Mouse (Mus musculus): ENCODE data around the gene Nt5dc3. TPM values are rescaled to one million over a fixed set of nuclear protein-coding genes. Genes with fewer than 3 reads are reported as not detected.

Gene Nt5dc3
- polyA plus RNA-seq, 1 experiment from 2014 or later: 2.3 TPM

GRCm38 (mm10) chr10:86772231-86772631 lies 6.6 kb upstream of the Nt5dc3 start:
- Histone ChIP-seq H3K36me3 (ENCODE audit: control insufficient read depth, insufficient read depth, low read length) (no peaks in the 10 kb centered on the region), H3K27me3 (replicated peaks; ENCODE audit: control insufficient read depth, insufficient read depth, low read length) (no peaks in the 10 kb centered on the region), H3K4me1 (ENCODE audit: control insufficient read depth, insufficient read depth, low read length) (no peaks in the 10 kb centered on the region), H3K9me3 (ENCODE audit: control insufficient read depth, low read length) (no peaks in the 10 kb centered on the region), H3K9ac (ENCODE audit: low read depth, low read length) (no peak overlapping the region), H3K27ac (replicated peaks; ENCODE audit: low read depth, low read length) (no peak overlapping the region), H3K4me3 (ENCODE audit: low read depth, low read length) (no peak overlapping the region), H3K4me2 (ENCODE audit: low read depth, low read length) (no peak overlapping the region)
- ATAC-seq (ENCODE audit: low read depth): peak; percentile 15; the same call in 1 of the 2 replicates
- 58% methylated on average over 6 of the region's 6 CpGs for WGBS
- peak; percentile 33 for DNase-seq (ENCODE audit: low spot score)

- H3K4me1 ChIP-seq (ENCODE audit: control insufficient read depth, insufficient read depth, low read length): no peaks in the 10 kb centered on the region
- H3K4me3 ChIP-seq (ENCODE audit: low read depth, low read length): no peak overlapping the region
- no peak overlapping the region for H3K27ac ChIP-seq (replicated peaks; ENCODE audit: low read depth, low read length)
- no peaks in the 10 kb centered on the region for H3K36me3 ChIP-seq (ENCODE audit: control insufficient read depth, insufficient read depth, low read length)
- DNase-seq (ENCODE audit: low spot score) (no peak), ATAC-seq (ENCODE audit: low read depth) (no peak)
- H3K27me3 ChIP-seq (replicated peaks; ENCODE audit: control insufficient read depth, insufficient read depth, low read length): no peaks in the 10 kb centered on the region
- H3K9me3 ChIP-seq (ENCODE audit: control insufficient read depth, low read length): no peaks in the 10 kb centered on the region
- H3K4me2 ChIP-seq (ENCODE audit: low read depth, low read length): no peak overlapping the region
- WGBS: 70% methylated on average over 4 of the region's 4 CpGs
- no peak overlapping the region for H3K9ac ChIP-seq (ENCODE audit: low read depth, low read length)
Measured at GRCm38 (mm10) chr10:86773360-86773759, 5.4 kb upstream of the Nt5dc3 start.

- ATAC-seq (ENCODE audit: low read depth): no peak
Measured at GRCm38 (mm10) chr10:86776281-86776680, 2.5 kb upstream of the Nt5dc3 start.

GRCm38 (mm10) chr10:86777614-86778319 lies 1.0 kb upstream of the Nt5dc3 start:
- Histone ChIP-seq H3K27me3 (replicated peaks; ENCODE audit: control insufficient read depth, insufficient read depth, low read length) (no peaks in the 10 kb centered on the region), H3K9me3 (ENCODE audit: control insufficient read depth, low read length) (no peaks in the 10 kb centered on the region), H3K4me1 (ENCODE audit: control insufficient read depth, insufficient read depth, low read length) (peaks cover 7% of the 10 kb centered on the region; the same call in 1 of the 2 replicates), H3K36me3 (ENCODE audit: control insufficient read depth, insufficient read depth, low read length) (no peaks in the 10 kb centered on the region), H3K9ac (ENCODE audit: low read depth, low read length) (peak overlapping the region; percentile 75), H3K27ac (replicated peaks; ENCODE audit: low read depth, low read length) (no peak overlapping the region; the same call in 1 of the 2 replicates), H3K4me3 (ENCODE audit: low read depth, low read length) (peak overlapping the region; percentile 66), H3K4me2 (ENCODE audit: low read depth, low read length) (peak overlapping the region; percentile 89)
- ATAC-seq (ENCODE audit: low read depth) (no peak), DNase-seq (ENCODE audit: low spot score) (no peak)
- 45% methylated on average over 19 of the region's 19 CpGs for WGBS

More at GRCm38 (mm10) chr10:86776281-86776680, 2.5 kb upstream of the Nt5dc3 start:
- Histone ChIP-seq H3K27me3 (replicated peaks; ENCODE audit: control insufficient read depth, insufficient read depth, low read length) (no peaks in the 10 kb centered on the region), H3K4me1 (ENCODE audit: control insufficient read depth, insufficient read depth, low read length) (0 out of 2 replicates have a peak, but pooled peaks cover 7% of the 10 kb centered on the region), H3K9me3 (ENCODE audit: control insufficient read depth, low read length) (no peaks in the 10 kb centered on the region), H3K36me3 (ENCODE audit: control insufficient read depth, insufficient read depth, low read length) (no peaks in the 10 kb centered on the region), H3K9ac (ENCODE audit: low read depth, low read length) (no peak overlapping the region), H3K27ac (replicated peaks; ENCODE audit: low read depth, low read length) (no peak overlapping the region), H3K4me2 (ENCODE audit: low read depth, low read length) (no peak overlapping the region), H3K4me3 (ENCODE audit: low read depth, low read length) (no peak overlapping the region)
- DNase-seq (ENCODE audit: low spot score): peak; percentile 14
- WGBS: 40% methylated on average over 9 of the region's 9 CpGs

- H3K27ac ChIP-seq (replicated peaks; ENCODE audit: low read depth, low read length): no peak overlapping the region
- peak overlapping the region; percentile 89 for H3K4me2 ChIP-seq (ENCODE audit: low read depth, low read length)
- ATAC-seq (ENCODE audit: low read depth) (peak; percentile 32), DNase-seq (ENCODE audit: low spot score) (peak; percentile 27)
- under 1% methylated on average over 38 of the region's 58 CpGs for WGBS
- H3K9me3 ChIP-seq (ENCODE audit: control insufficient read depth, low read length): no peaks in the 10 kb centered on the region
- H3K27me3 ChIP-seq (replicated peaks; ENCODE audit: control insufficient read depth, insufficient read depth, low read length): no peaks in the 10 kb centered on the region
- H3K4me1 ChIP-seq (ENCODE audit: control insufficient read depth, insufficient read depth, low read length): peaks cover 7% of the 10 kb centered on the region; the same call in 1 of the 2 replicates
- H3K9ac ChIP-seq (ENCODE audit: low read depth, low read length): peak overlapping the region; percentile 75
- H3K4me3 ChIP-seq (ENCODE audit: low read depth, low read length): peak overlapping the region; percentile 66
- H3K36me3 ChIP-seq (ENCODE audit: control insufficient read depth, insufficient read depth, low read length): no peaks in the 10 kb centered on the region
Measured at GRCm38 (mm10) chr10:86779117-86779755, 431 bp downstream of the Nt5dc3 start.

- Histone ChIP-seq H3K4me1 (ENCODE audit: control insufficient read depth, insufficient read depth, low read length) (peaks cover 7% of the 10 kb centered on the region; the same call in 1 of the 2 replicates), H3K4me2 (ENCODE audit: low read depth, low read length) (peak overlapping the region; percentile 89), H3K9me3 (ENCODE audit: control insufficient read depth, low read length) (no peaks in the 10 kb centered on the region), H3K4me3 (ENCODE audit: low read depth, low read length) (peak overlapping the region; percentile 66), H3K9ac (ENCODE audit: low read depth, low read length) (peak overlapping the region; percentile 75), H3K36me3 (ENCODE audit: control insufficient read depth, insufficient read depth, low read length) (no peaks in the 10 kb centered on the region), H3K27me3 (replicated peaks; ENCODE audit: control insufficient read depth, insufficient read depth, low read length) (no peaks in the 10 kb centered on the region), H3K27ac (replicated peaks; ENCODE audit: low read depth, low read length) (no peak overlapping the region)
- WGBS: 15% methylated on average over 12 of the region's 12 CpGs
- ATAC-seq (ENCODE audit: low read depth) (no peak), DNase-seq (ENCODE audit: low spot score) (no peak)
Measured at GRCm38 (mm10) chr10:86779816-86780500, 1.2 kb downstream of the Nt5dc3 start.

- no peaks in the 10 kb centered on the region for H3K27me3 ChIP-seq (replicated peaks; ENCODE audit: control insufficient read depth, insufficient read depth, low read length)
- H3K4me2 ChIP-seq (ENCODE audit: low read depth, low read length): 0 out of 2 replicates have a peak overlapping the region, but pooled peaks have one; percentile 1
- no peak overlapping the region for H3K27ac ChIP-seq (replicated peaks; ENCODE audit: low read depth, low read length)
- 37% methylated on average over 5 of the region's 5 CpGs for WGBS
- no peak overlapping the region for H3K4me3 ChIP-seq (ENCODE audit: low read depth, low read length)
- no peaks in the 10 kb centered on the region for H3K36me3 ChIP-seq (ENCODE audit: control insufficient read depth, insufficient read depth, low read length)
- peaks cover 7% of the 10 kb centered on the region; the same call in 1 of the 2 replicates for H3K4me1 ChIP-seq (ENCODE audit: control insufficient read depth, insufficient read depth, low read length)
- no peaks in the 10 kb centered on the region for H3K9me3 ChIP-seq (ENCODE audit: control insufficient read depth, low read length)
- no peak overlapping the region for H3K9ac ChIP-seq (ENCODE audit: low read depth, low read length)
- DNase-seq (ENCODE audit: low spot score) (no peak), ATAC-seq (ENCODE audit: low read depth) (no peak)
Measured at GRCm38 (mm10) chr10:86781641-86782040, 2.8 kb downstream of the Nt5dc3 start.

GRCm38 (mm10) chr10:86782656-86783055 lies 3.9 kb downstream of the Nt5dc3 start:
- DNase-seq (ENCODE audit: low spot score): no peak
- H3K9ac ChIP-seq (ENCODE audit: low read depth, low read length): no peak overlapping the region
- H3K27me3 ChIP-seq (replicated peaks; ENCODE audit: control insufficient read depth, insufficient read depth, low read length): no peaks in the 10 kb centered on the region
- WGBS: 59% methylated on average over 5 of the region's 5 CpGs
- H3K27ac ChIP-seq (replicated peaks; ENCODE audit: low read depth, low read length): 0 out of 2 replicates have a peak overlapping the region, but pooled peaks have one; percentile 8
- H3K9me3 ChIP-seq (ENCODE audit: control insufficient read depth, low read length): no peaks in the 10 kb centered on the region
- ATAC-seq (ENCODE audit: low read depth): no peak
- no peaks in the 10 kb centered on the region for H3K36me3 ChIP-seq (ENCODE audit: control insufficient read depth, insufficient read depth, low read length)
- no peak overlapping the region for H3K4me2 ChIP-seq (ENCODE audit: low read depth, low read length)
- peaks cover 7% of the 10 kb centered on the region; the same call in 1 of the 2 replicates for H3K4me1 ChIP-seq (ENCODE audit: control insufficient read depth, insufficient read depth, low read length)
- no peak overlapping the region for H3K4me3 ChIP-seq (ENCODE audit: low read depth, low read length)
